Mouse (Mus musculus) lung, postnatal 0 days (tissue): ENCODE data around the gene Col6a3. TPM values are rescaled to one million over a fixed set of nuclear protein-coding genes. Genes with fewer than 3 reads are reported as not detected.

Experiments
- ATAC-seq: fragments of 200-750 bp; cut with Nextera tagmentation; 2 replicates; pipeline ENCODE4 v1.8.0; 2017; ENCODE audit warnings: moderate library complexity
- DNase-seq: peaks from one replicate; pipeline ENCODE4 v3.0.0-alpha.2; 2016; ENCODE audit warnings: low spot score
- H3K27ac ChIP-seq: fragments of 300-500 bp; sonication (generic); 2 replicates; pipeline ENCODE4 v1.5.1; 2014; ENCODE audit warnings: antibody characterized with exemption, mild to moderate bottlenecking, low read length, mixed read lengths
- H3K27me3 ChIP-seq: fragments of 300-500 bp; sonication (generic); replicated peaks from 2 replicates; pipeline ENCODE4 v1.6.1; 2014; ENCODE audit warnings: low read length, mixed read lengths; ENCODE audit not compliant: insufficient read depth
- H3K36me3 ChIP-seq: fragments of 300-500 bp; sonication (generic); 2 replicates; pipeline ENCODE4 v1.6.1; 2014; ENCODE audit warnings: low read length, mixed read lengths; ENCODE audit not compliant: insufficient read depth
- H3K4me1 ChIP-seq: fragments of 300-500 bp; sonication (generic); 2 replicates; pipeline ENCODE4 v1.6.1; 2014; ENCODE audit warnings: antibody characterized with exemption, low read depth, low read length, mixed read lengths; ENCODE audit not compliant: insufficient read depth
- H3K4me2 ChIP-seq: fragments of 300-500 bp; sonication (generic); replicated peaks from 2 replicates; pipeline ENCODE4 v1.6.1; 2014; ENCODE audit warnings: low read depth, mild to moderate bottlenecking, low read length, moderate library complexity, mixed read lengths
- H3K4me3 ChIP-seq: fragments of 300-500 bp; sonication (generic); 2 replicates; pipeline ENCODE4 v1.5.1; 2014; ENCODE audit warnings: low read depth, low read length
- H3K9ac ChIP-seq: fragments of 300-500 bp; sonication (generic); replicated peaks from 2 replicates; pipeline ENCODE4 v1.6.1; 2014; ENCODE audit warnings: low read depth, mild to moderate bottlenecking
- H3K9me3 ChIP-seq: fragments of 300-500 bp; sonication (generic); 2 replicates; pipeline ENCODE4 v1.6.1; 2016; ENCODE audit warnings: low read length, mixed read lengths
- CTCF ChIP-seq: IDR thresholded peaks from 2 replicates; pipeline ENCODE4 v1.5.1; 2016; ENCODE audit warnings: antibody characterized with exemption, mild to moderate bottlenecking
- EP300 ChIP-seq: IDR thresholded peaks from 2 replicates; pipeline ENCODE4 v1.6.1; 2016; ENCODE audit warnings: antibody characterized with exemption, mild to moderate bottlenecking, control low read depth
- WGBS: fragments of 180-500 bp; shearing (Covaris S2); extraction: QIAGEN DNeasy Blood & Tissue Kit; methylation state at CpG from one replicate; pipeline ENCODE4 v1.1.7; 2014; 5-methylcytosine and 5-hydroxymethylcytosine counted together
- polyA plus RNA-seq: library from polyadenylated mRNA; unstranded; fragments of >200 nt; fragmentation: Nextera tagmentation; extraction: Ambion mirVana; gene quantifications from 2 replicates; pipeline ENCODE4 v1.2.1, GENCODE M21; 2015

Col6a3 gene
- polyA plus RNA-seq, 1 experiment from 2014 or later = 62.4 TPM

GRCm38 (mm10) chr1:90866734-90867133 lies 23.0 kb upstream of the Col6a3 start:
- TF ChIP-seq EP300 (no peak), CTCF (no peak)
- WGBS = 82% methylated on average over 7 of the region's 7 CpGs
- Histone ChIP-seq H3K4me2 (no peak overlapping the region), H3K4me1 (no peaks in the 10 kb centered on the region), H3K36me3 (no peaks in the 10 kb centered on the region), H3K27ac (no peak overlapping the region), H3K27me3 (no peaks in the 10 kb centered on the region), H3K4me3 (no peak overlapping the region), H3K9me3 (no peaks in the 10 kb centered on the region), H3K9ac (no peak overlapping the region)
- DNase-seq (no peak), ATAC-seq (no peak)

- no peak for DNase-seq
Measured at GRCm38 (mm10) chr1:90855880-90856279, 12.1 kb upstream of the Col6a3 start.

GRCm38 (mm10) chr1:90849836-90850235 lies 6.1 kb upstream of the Col6a3 start:
- H3K4me2 ChIP-seq = no peak overlapping the region
- TF ChIP-seq CTCF (peak; percentile 79), EP300 (no peak)
- H3K4me1 ChIP-seq = no peaks in the 10 kb centered on the region
- no peak overlapping the region for H3K4me3 ChIP-seq
- no peaks in the 10 kb centered on the region for H3K36me3 ChIP-seq
- no peaks in the 10 kb centered on the region for H3K9me3 ChIP-seq
- WGBS = 28% methylated on average over 8 of the region's 8 CpGs
- no peak overlapping the region for H3K9ac ChIP-seq
- no peak overlapping the region for H3K27ac ChIP-seq
- DNase-seq (peak; percentile 45), ATAC-seq (peak; percentile 54)
- H3K27me3 ChIP-seq = no peaks in the 10 kb centered on the region

More at GRCm38 (mm10) chr1:90855880-90856279, 12.1 kb upstream of the Col6a3 start:
- no peak overlapping the region for H3K4me3 ChIP-seq
- TF ChIP-seq EP300 (no peak), CTCF (no peak)
- H3K4me2 ChIP-seq = no peak overlapping the region
- H3K27ac ChIP-seq = no peak overlapping the region
- H3K9ac ChIP-seq = no peak overlapping the region
- no peaks in the 10 kb centered on the region for H3K27me3 ChIP-seq
- ATAC-seq = no peak
- no peaks in the 10 kb centered on the region for H3K4me1 ChIP-seq
- H3K9me3 ChIP-seq = no peaks in the 10 kb centered on the region
- WGBS = 74% methylated on average over 5 of the region's 5 CpGs
- H3K36me3 ChIP-seq = no peaks in the 10 kb centered on the region

- H3K9me3 ChIP-seq = no peaks in the 10 kb centered on the region
- H3K27ac ChIP-seq = no peak overlapping the region
- H3K4me1 ChIP-seq = no peaks in the 10 kb centered on the region
- TF ChIP-seq CTCF (no peak), EP300 (no peak)
- H3K4me3 ChIP-seq = no peak overlapping the region
- no peaks in the 10 kb centered on the region for H3K36me3 ChIP-seq
- no peak for DNase-seq
- 43% methylated on average over 10 of the region's 10 CpGs for WGBS
- H3K9ac ChIP-seq = no peak overlapping the region
- no peak for ATAC-seq
- H3K27me3 ChIP-seq = no peaks in the 10 kb centered on the region
- no peak overlapping the region for H3K4me2 ChIP-seq
Measured at GRCm38 (mm10) chr1:90845206-90845605, 1.4 kb upstream of the Col6a3 start.

- peak overlapping the region; percentile 20; the same call in 1 of the 2 replicates for H3K9ac ChIP-seq
- 52% methylated on average over 9 of the region's 9 CpGs for WGBS
- H3K27ac ChIP-seq = 0 out of 2 replicates have a peak overlapping the region, but pooled peaks have one; percentile 51
- H3K27me3 ChIP-seq = no peaks in the 10 kb centered on the region
- peak overlapping the region; percentile 29 for H3K4me3 ChIP-seq
- H3K9me3 ChIP-seq = no peaks in the 10 kb centered on the region
- TF ChIP-seq EP300 (no peak), CTCF (no peak)
- H3K4me1 ChIP-seq = 0 out of 2 replicates have a peak, but pooled peaks cover 3% of the 10 kb centered on the region
- no peaks in the 10 kb centered on the region for H3K36me3 ChIP-seq
- no peak for ATAC-seq
- no peak for DNase-seq
- H3K4me2 ChIP-seq = peak overlapping the region; percentile 48
Measured at GRCm38 (mm10) chr1:90842789-90843587, 783 bp downstream of the Col6a3 start.

GRCm38 (mm10) chr1:90840250-90840649 lies 3.5 kb downstream of the Col6a3 start:
- no peak overlapping the region for H3K4me3 ChIP-seq
- 0 out of 2 replicates have a peak, but pooled peaks have one; percentile 9 for TF ChIP-seq EP300
- TF ChIP-seq CTCF = peak; percentile 83
- H3K9ac ChIP-seq = no peak overlapping the region
- WGBS = 7% methylated on average over 4 of the region's 4 CpGs
- peak overlapping the region; percentile 27 for H3K4me2 ChIP-seq
- no peak overlapping the region for H3K27ac ChIP-seq
- no peak for ATAC-seq
- peak; percentile 80 for DNase-seq
- no peaks in the 10 kb centered on the region for H3K9me3 ChIP-seq
- peaks cover 3% of the 10 kb centered on the region; the same call in 1 of the 2 replicates for H3K4me1 ChIP-seq
- H3K27me3 ChIP-seq = no peaks in the 10 kb centered on the region
- no peaks in the 10 kb centered on the region for H3K36me3 ChIP-seq
